Mouse (Mus musculus): Measurements from ENCODE around the gene Wfdc8.
"Not testable (repeated sequence)": the region's sequence is repeated elsewhere in the genome, so short reads cannot be mapped to it uniquely, and the experiment has no call there.

The Wfdc8 gene

DNA sequence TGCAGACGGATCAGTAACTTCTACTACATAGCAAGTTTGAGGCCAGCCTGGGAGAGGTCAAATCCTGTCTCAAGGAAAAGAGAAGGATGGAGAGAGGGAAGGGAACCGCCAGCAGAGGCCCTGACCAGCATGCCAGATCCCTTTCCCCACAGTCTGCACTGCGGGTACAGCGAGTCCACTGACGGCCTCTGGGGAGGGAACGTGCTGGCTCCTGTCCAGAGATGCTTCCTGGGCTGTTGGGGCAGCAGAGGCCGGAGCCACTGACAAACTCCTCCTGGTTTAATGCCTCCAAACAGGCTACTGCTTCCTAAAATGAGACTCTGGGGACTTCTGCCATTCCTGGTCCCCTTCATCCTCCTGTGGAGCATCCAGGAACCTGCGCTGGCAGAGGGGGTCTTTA is at the start of gene Wfdc8, which contains the start of gene Wfdc6b:
Gene Wfdc8, minus strand, starts transcription at position 156 of the 400 bp plus-strand sequence.
Gene Wfdc6b, plus strand, starts transcription at position 52 of the 400 bp plus-strand sequence.
- peak; percentile 68 for DNase-seq (ENCODE audit: low spot score)

DNA sequence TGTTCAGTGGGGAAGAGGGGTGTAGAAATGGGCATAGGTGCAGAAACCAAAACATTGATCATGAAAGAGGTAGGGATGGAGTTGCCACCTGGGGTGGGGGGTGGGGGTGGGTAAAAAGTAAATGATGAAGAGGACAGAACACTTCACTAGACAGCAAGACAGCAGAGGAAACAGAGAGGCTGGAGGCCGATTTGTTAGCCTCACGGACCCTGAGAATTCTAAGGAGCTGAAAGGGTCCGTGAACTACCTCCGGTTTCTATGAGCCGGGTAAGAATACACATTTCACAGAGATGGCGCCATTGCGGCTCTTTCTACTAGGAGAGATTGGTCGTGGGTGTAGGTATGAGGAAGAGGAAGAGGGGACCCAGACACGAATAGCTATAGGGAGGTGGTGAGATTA is 43.1 kb upstream of the Wfdc8 start, which contains the start of gene Wfdc9:
Gene Wfdc9, minus strand, starts transcription at position 101 of the 400 bp plus-strand sequence.
- DNase-seq (ENCODE audit: low spot score): no peak

DNA sequence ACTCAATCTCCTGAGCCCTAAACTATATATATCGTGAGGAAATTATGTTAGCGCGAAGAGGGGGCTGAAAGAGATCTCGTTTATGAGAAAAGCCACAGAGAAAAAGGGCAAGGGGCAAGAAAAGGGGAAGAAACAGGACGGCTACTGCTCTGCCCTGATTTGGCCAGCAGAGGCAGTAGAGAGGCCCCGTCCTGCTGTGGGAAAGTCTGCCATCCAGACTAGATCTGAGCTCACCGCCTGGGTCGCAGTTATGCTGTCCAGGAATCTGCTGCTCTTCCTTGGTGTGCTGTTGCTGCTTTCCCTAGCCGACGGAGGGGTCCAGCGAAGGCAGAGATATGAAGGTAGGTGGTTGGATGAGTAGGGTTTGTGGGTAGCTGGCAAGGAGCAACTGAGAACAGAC is 42.4 kb upstream of the Wfdc8 start, which contains the start of gene Wfdc10:
Gene Wfdc10, plus strand, starts transcription at position 189 of the 400 bp plus-strand sequence.
- peak; percentile 60 for DNase-seq (ENCODE audit: low spot score)

DNA sequence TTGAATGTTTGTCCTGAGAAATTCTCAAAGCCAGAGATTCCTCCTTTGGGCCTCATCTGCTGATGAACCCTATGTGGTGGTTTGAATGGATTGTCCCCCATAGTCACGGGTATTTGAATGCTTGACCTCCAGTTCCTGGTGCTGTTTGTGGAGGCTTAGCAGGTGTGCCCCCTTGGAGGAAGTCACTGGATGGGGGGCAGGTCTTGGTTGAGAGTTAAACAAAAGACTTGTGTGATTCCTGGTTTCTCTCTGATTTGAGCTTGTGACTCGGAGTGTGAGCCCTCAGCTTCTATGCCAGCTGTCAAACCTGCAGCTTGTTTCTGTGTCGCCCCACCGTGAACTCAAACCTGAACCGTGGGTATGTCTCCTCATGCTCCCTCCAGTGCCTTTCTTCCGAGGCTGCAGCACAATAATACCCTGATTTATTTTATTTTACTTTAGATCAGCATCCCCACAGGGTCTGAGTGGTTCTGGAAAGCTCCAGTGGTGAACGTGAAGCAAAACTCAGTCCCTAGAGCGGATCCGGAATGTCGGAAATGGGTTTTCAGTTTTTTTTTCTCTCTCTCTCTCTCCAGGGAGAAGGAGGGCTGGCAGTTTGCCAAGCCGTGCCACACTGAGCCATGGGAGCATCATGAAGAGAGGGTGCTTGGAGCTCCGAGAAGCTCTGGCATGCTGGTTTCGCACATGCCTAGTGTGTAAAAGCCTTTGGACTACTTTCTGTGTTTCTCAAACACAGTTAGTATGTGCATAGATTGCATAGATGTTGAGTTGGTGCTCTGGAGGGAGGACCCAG is 28.7 kb upstream of the Wfdc8 start:
- DNase-seq (ENCODE audit: low spot score): no peak

DNA sequence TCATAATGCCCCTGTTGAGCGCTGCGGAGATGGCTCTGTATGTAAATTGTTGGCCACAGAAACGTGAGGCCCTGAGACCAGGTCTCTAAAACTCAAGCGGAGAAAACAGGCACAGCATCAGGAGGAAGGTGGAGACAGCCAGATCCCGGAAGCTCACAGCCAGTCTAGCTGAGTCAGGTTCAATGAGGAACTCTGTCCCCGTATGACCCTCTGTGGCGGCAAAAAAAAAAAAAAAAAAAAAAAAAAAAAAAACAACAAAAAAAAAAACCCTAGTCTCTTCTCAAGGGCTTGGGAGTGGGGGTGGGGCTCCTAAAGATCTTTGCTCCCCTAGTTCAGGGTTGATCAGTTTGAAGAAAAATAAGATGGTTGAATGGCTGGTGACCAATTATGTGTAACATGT is 27.7 kb upstream of the Wfdc8 start:
- DNase-seq (ENCODE audit: low spot score): no peak

DNA sequence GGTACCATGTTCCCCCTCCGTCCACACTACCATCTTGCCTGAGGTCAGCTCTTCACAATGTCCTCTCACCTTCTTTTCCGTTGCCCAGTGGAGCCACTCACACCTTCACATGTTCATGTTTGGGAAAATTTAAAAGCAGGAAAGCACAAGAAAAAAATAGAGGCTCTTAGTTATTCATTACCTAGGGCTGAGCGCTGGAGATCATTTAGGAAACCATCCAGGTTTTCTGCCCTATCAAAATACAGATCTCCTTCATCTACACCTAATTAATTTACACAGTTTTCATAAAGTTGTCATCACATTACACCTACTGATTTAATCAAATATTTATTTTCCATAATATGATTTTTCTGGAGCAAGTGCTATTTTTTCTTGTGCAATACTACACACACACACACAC is 25.3 kb upstream of the Wfdc8 start, which contains the start of gene Wfdc16:
Gene Wfdc16, minus strand, starts transcription at position 101 of the 400 bp plus-strand sequence.
- DNase-seq (ENCODE audit: low spot score): no peak

DNA sequence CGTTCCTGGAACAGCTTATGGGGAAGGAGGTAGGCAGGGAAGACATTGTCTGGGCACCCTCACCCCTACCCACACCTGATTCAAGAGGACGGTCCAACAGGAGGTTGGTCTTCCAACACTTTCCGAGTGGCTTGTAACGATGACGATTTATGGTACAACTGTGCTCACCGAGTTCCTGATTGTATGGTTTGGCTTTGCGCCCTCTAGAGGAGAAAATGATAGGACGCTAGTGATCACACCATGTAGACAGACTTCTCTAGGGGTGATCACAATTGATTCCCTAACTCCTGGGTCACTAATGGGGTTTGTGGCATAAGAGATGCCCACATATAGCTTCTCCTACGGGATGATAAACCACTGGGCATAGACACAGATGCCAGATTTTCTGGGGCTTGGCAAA is 21.8 kb upstream of the Wfdc8 start:
- no peak for DNase-seq (ENCODE audit: low spot score)

DNA sequence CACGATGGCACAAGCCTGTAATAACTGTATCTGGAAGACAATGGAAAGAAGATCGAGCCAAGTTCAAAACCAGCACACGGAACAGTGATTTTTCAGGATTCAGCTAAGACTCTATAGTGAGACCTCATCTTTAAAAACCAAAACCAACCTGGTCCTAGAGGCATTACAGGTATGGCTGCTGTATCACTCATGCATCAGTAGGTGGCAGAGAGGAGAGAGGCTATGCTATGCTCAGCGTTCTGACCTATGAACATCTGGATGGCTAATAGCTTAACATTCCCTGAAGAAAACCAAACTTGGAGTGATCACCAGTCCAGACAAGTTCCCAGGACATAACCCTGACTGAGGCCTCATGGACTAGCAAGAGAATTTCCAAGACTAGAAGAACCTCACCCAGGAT is 8.3 kb upstream of the Wfdc8 start:
- no peak for DNase-seq (ENCODE audit: low spot score)

DNA sequence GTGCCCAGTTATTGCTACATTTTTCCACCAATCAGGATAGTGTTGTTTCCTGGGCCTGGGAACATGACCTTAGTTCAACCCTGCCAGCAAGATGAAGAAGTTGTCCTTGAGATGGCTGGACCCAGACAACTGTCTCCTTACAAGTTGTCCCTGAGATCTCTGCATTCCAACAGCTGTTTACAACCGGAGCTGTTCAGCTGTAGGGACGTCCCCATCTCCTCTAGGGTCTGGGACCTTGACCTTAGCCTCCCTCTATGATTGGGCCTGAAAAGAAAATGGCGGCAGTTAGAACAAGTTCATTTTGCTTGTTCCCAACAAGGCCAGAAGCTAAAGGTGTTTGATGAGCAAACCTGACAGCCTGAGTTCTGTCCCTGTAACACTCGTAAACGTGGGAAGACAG is 5.6 kb upstream of the Wfdc8 start:
- DNase-seq (ENCODE audit: low spot score): no peak

DNA sequence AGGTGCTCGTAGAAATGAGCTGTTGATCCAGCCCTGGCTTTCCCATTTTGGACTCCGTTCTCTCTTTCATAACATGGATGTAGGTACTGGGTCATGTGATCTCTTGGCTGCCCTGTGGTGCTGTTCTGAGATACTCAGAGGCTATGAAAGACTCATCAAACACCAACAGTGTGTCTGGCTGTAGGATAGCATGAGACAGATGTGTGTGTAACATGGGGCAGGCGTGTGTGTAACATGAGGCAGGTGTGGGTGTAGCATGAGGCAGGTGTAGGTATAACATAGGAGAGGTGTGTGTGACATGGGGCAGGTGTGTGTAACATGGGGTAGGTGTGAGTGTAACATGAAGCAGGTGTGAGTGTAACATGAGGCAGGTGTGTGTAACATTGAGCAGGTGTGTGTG is 2.0 kb upstream of the Wfdc8 start:
- DNase-seq (ENCODE audit: low spot score): no peak

DNA sequence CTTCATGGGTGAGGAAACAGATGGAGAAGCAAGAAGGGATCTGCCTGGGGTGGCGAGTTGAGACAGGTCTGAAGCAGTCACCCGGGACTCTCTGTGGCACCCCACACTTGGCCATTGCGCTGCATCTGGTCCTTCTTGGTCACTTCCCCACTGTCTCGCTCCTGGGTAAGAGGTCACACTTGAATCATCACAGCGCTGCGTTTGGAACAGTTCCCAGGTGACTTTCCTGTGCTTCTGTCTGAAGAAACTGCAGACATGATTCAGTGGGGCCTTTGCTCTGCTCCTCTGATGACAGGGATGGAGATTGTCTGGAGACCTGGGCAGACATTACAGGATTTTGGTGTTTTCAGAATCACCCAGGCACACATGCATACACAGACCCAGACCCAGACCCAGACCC is 4.6 kb downstream of the Wfdc8 start:
- DNase-seq (ENCODE audit: low spot score): peak; percentile 26

DNA sequence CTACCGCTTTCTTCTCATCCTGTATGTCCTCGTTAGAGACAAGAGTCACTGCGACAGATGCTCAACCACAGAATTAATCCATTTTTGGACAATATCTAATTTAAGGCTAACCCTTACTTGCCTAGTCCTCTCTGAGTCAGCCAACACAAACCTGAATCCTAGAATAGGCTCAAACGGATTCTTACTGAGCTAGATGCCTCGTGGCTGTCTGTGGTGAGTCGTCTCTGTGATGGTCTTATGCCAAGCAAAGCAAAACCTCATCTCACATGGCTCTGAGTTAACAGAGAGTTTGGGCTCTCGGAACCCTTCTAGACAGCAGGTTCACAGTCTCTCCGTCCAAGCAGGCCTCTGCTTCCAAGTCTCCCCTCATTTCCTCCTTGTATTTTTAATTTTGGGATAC is 9.0 kb downstream of the Wfdc8 start:
- no peak for DNase-seq (ENCODE audit: low spot score)

DNA sequence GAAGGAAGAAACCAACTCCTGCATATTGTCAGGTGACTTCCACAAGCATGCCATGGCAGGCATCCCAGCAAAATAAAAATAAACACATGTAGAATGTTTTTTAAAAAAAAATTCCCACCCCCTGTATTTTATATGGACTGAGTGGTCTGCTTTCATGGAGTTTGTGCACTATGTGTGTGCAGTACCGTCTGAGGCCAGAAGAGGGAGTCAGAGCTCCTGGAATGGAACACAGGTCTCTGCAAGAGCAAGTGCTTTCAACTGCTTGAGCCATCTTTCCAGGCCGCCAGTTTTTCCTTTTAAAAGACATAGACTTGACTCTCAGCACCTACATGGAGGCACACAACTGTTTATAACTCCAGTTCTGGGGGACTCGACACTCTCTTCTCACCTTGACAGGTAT is 9.9 kb downstream of the Wfdc8 start:
- DNase-seq (ENCODE audit: low spot score): no peak

DNA sequence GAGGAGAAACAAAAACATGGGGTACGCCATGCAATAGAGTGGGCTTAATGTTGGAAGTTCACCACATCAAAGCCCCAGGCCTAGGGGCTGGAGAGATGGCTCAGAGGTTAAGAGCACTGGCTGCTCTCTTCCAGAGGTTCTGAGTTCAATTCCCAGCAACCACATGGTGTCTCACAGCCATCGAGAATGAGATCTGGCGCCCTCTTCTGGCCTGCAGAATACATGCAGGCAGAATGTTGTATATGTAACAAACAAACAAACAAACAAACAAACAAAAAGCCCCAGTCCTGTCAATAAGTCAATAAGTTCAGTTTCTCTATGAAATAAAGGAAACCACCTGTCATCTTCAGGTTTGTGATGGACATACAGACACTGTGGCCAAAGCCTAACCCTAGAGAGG is 13.2 kb downstream of the Wfdc8 start:
- no peak for DNase-seq (ENCODE audit: low spot score)

DNA sequence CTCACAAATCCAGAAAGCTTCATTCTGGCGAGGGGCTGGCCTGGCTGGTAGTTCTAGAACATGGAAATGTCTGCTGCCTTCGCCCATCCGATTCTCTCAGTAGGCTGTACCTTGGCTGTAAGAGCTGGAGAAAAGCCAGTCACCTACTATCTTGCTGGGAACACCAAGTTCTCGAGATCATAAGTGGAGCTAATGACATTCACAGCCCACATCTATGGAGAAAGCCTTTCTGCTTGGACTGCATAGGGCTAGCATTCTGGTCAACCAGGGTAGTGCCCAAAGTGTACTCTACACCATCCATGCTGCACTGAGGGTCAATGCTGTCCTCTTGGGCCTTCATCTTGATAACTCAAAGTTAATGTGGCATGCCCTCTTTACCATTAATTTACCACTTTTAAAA is 19.9 kb downstream of the Wfdc8 start, which contains the start of gene Eppin:
Gene Eppin, minus strand, starts transcription at position 101 of the 400 bp plus-strand sequence.
- DNase-seq (ENCODE audit: low spot score): no peak

DNA sequence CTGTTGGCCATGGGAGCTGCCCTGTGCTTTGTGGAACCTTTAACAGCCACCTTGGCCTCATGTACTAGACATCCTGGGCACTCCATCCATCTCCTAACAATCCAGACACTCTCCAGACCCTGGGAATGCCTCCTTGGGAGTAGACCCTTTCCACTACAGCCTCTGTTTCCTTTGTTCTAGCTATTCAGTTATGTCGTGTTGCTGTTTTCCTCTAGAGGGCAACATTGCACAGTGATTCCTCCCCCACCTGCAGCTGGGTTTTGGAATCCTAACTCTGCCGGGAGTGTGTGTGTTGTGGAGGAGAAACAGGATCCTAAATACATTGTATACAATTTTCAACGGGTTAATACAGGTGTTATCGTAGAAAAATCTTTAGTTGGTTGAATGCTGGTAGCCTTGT is 21.4 kb downstream of the Wfdc8 start:
- no peak for DNase-seq (ENCODE audit: low spot score)

DNA sequence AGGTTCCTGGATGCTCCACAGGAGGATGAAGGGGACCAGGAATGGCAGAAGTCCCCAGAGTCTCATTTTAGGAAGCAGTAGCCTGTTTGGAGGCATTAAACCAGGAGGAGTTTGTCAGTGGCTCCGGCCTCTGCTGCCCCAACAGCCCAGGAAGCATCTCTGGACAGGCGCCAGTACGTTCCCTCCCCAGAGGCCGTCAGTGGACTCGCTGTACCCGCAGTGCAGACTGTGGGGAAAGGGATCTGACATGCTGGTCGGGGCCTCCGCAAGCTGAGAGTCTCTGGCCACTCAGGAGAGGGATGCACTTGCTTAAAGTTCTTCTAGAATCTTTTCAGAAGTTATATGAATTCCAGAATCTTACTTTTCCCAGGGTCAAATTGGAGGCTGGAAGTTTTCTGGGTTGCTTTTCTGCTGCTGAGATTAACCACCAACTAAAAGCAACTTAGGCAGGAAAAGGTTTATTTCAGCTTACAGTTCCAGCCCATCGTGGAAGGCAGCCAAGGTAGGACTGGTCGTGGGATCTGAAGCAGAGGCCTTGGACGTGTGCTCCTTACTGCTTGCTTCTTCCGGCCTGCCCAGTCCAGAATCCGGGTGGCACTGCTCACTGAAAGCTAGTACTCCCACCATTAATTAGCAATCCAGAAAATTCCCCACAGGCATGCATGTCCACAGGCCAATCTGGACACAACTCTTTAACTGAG is 28.3 kb downstream of the Wfdc8 start, which contains the start of gene Wfdc6a:
Gene Wfdc6a, minus strand, starts transcription at position 423 of the 701 bp plus-strand sequence.
- DNase-seq (ENCODE audit: low spot score): peak; percentile 36

DNA sequence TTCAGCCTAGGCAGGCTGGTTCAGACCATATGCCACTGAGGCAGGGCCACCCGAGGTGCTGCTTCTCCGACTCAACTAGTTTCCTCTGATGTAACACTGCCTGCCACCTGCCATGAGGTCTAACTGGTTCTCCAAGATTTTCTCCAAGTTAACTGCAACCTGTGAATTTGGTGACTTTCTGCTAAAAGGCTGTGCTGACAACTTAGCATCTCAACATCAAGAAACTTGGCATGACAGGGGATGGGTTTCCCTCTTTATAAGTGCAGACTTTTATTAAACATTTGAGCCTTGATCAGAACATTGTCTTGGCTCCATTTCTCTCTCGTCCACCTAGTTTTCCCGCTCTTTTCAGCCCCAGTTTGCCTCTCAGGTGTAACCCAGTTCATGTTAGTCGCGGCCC is 40.1 kb downstream of the Wfdc8 start, which contains the start of gene Spint3:
Gene Spint3, minus strand, starts transcription at position 101 of the 400 bp plus-strand sequence.
- not testable (repeated sequence) for DNase-seq (ENCODE audit: low spot score)

DNA sequence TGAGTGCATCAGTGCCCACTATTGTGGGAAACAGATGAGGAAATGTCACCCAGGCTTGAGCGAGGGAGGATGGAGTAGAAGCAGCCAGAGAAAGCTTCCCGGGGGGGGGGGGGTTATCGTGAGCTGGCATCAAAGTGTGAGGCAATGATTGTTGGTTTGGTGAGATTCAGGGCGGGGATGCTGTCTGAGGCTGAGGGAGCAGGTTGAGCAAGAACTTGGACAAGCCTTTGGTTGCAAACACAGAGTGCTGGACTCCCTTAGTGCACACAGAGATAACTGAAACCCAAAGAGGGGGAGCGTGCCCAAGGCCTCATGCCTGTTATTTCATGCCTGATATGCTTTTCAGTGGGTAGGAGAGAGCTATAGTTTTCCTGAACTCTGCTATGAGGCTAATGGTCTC is 46.0 kb downstream of the Wfdc8 start:
- peak; percentile 57 for DNase-seq (ENCODE audit: low spot score)

DNA sequence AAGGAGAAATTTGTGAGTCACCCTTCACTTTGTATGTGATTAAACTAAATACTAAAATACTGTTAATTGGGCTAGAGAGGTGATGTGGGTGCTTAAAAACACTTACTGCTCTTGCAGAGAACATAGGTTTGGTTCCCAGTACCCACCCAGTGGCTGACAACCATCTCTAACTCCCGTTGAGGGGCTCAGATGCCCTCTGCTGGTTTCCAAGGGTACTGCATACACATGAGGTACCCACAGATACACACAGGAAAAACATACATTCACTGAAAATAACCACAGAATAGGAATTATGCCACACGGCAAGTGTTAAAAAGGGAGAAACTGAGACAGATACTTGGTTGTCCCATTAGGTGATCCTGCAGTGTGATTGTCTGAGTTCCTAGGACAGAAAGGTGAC is 46.4 kb downstream of the Wfdc8 start:
- no peak for DNase-seq (ENCODE audit: low spot score)

DNA sequence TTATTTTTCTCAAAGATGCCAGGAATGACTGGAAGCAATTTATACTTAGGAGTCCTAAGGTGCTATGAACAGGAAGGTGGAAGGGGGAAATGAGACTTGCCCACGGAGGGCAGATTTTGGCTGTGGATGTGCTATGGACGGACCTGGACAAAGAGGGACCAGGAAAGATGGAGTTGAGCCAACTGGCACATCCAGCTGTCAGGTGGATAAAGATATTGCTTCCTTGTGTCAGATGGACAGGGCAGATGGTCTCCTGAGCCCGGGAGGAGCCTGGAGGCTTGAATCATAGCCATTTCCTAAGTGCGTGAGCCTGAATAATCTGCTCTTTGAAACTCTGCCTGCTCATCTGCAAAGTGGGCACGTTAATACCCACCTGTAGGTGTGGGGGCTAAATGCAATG is 49.1 kb downstream of the Wfdc8 start:
- DNase-seq (ENCODE audit: low spot score): no peak

DNA sequence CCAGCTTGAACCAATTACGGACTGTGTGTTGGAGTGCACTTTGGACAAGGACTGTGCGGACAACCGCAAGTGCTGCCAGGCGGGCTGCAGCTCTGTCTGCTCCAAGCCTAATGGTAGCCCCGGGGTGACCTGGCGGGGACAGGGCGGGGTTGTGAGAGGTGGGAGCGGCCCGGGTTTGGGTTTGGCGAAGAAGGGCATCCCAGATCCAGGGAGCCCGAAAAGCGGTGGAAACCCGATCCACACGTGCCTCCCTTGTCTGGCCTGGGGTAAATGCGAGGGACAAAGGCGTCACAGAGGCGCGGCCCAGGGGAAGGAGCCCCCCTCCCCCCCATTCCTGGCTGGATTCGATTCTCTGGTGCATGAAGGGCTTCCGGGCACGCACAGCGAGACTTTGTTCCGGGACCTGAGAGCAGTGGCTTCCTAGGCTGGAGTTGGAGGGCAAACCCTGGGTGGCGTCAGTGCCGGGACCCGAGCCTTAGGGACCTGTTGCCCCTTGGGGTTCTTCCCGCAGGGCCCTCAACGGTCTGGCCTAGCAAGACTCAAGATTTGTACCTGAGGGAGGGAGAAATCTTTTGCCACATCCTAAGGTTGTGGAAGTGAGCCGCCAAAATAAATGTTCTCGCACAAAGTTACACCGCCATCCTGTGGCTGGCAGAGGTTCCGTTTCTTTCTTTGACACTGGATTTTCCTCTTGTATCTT is 49.9 kb downstream of the Wfdc8 start:
- DNase-seq (ENCODE audit: low spot score): peak; percentile 54
